Mouse (Mus musculus): ENCODE measurements around the gene Usp49.
"Not testable (repeated sequence)": the region's sequence is repeated elsewhere in the genome, so short reads cannot be mapped to it uniquely, and the experiment has no call there.

Gene Usp49

DNA sequence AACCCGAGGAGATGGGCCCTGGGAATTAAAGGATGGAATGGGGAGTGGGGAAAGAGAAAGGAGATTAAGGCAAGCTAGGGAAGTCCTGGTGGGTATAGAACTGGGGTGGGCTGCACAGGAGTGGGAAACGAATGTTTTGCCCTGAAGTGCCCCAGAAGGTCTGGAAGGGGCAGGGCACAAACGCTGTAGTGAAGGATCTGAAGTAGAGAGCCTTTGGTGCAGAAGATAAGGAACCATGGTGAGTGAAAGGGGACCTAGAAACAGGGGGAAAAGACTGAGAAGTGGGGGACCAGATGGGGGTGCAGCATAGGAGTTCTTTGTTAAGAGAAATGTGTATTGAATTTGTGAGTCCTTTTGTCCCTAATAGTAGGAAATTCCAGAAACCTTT lies at the start of gene Usp49:
TSS of gene Usp49 (plus strand) at position 13 of the 388 bp plus-strand sequence.
- DNase-seq (ENCODE audit: extremely low spot score, low spot score): no peak

DNA sequence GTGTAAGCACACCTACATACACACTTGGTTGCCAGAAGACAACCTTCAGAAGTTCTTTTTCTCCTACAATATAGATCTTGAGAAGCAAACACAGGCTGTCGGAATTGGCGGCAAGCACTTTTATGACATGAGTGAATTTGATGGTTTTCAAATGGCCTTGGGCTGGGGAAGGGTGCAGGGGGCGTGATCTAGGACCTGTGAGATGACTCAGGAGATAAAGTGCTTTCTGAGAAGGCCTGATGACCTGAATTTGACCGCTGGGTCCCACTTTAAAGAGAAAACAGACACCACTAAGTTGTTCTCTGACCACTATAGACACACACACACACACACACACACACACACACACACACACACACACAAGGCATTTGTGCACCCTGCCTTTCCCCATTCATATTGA lies 49.5 kb upstream of the Usp49 start:
- DNase-seq (ENCODE audit: extremely low spot score, low spot score): no peak

DNA sequence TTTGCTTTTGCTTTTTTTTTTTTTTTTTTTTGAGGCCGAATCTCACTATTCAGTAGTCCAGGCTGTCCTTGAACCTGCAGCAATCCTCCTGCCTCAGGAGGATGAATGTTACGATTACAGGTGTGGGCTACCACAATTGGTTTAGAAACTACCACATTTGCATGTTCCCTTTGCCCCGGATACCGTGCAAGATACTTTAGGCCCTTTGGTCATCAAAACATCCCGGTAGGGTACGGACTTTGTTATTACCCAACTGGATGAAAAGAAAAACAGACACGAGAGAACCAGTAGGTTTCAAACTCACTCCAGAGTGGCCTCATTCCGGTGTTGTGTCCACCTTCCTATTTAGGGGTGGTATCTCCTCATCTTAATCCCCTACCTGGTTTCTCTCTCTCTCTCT lies 42.0 kb upstream of the Usp49 start:
- DNase-seq (ENCODE audit: extremely low spot score, low spot score): no peak

DNA sequence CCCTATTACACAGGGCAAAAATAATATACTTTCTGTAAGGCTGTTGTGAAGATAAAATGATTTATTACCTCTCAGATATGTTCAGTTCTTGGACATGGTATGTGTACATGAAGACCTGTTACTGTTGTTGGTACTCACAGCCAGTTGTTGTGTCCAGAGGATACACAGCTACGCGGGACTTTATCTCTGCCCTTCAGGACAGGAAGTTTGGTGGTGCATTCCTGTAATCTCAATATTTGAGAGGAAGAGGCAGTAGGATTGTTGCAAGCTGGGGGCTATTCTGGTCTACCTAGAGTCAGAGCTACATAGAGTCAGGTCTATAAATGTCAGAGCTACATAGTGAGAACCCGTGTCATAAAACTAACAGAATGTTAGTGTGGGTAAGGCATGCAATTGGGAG lies 39.4 kb upstream of the Usp49 start:
- no peak for DNase-seq (ENCODE audit: extremely low spot score, low spot score)

DNA sequence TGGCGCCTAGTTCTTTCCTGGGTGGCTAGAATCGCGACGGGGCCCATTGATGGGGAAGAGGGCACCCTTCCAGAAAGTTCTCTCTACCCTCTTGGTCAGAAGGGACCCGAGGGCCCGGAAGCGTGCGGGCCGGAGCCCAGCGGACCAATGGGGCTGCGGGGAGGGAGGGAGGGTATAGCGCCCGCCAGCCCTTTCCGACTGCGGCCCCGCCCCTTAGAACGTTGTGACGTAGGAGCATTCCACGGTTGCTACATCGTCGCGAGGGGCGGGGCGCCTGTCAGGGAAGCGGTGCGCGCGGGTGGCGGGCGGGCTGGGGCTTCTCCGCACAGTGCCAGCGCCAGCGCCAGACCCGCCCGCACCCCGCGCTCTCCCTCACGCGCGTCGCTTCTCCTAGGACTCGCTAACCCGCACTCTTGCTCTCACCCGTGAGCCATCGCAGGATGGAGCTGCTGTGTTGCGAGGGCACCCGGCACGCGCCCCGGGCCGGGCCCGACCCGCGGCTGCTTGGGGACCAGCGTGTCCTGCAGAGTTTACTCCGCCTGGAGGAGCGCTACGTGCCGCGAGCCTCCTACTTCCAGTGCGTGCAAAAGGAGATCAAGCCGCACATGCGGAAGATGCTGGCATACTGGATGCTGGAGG lies 37.2 kb upstream of the Usp49 start:
- DNase-seq (ENCODE audit: extremely low spot score, low spot score): peak; percentile 93

DNA sequence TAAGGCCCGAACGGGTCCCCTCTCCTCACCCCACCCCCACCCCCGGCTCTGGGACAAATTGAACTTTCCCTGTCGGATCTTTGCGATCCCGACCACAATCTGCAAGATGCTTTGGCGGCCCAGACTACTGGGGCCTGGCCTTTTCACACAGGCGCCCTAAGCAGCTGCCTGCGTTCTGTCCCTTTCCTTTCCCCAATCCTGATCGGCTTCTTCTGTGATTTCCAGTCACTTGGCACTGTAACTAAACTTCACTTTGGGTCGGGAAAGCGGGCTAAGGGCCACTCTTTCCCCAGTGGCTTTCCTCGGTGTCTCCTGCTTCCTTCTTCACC lies 36.7 kb upstream of the Usp49 start:
- no peak for DNase-seq (ENCODE audit: extremely low spot score, low spot score)

DNA sequence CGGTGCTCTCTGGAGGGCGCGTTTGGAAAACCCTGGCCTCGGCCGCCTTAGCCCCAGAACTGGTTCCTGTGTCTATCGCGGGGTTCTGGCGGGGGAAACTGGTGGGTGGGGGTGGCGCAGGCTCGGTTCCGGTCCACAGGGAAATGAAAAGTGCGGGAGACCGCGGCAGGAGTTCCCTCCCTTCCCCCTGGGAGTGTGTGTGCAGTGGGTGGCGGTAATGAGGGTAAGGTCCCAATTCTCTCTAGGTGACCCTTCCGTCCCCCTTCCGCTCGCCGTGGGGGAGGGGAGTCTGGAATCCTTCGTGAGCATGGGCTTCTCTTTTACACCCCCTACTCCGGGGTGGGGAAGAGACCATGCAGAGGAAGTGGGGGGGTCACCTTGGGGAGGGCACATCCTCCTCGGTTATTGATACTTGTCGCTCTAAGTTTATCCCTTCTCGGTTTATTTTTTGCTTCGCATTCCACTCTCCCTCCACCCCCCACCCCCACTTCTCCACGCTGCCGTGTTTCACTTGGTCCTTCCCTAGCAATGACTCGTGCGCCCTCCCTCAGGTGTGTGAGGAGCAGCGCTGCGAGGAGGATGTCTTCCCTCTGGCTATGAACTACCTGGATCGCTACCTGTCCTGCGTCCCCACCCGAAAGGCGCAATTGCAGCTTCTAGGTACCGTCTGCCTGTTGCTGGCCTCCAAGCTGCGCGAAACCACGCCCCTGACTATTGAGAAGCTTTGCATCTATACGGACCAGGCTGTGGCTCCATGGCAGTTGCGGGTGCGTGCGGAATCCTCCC lies 36.1 kb upstream of the Usp49 start:
- DNase-seq (ENCODE audit: extremely low spot score, low spot score): peak; percentile 53

DNA sequence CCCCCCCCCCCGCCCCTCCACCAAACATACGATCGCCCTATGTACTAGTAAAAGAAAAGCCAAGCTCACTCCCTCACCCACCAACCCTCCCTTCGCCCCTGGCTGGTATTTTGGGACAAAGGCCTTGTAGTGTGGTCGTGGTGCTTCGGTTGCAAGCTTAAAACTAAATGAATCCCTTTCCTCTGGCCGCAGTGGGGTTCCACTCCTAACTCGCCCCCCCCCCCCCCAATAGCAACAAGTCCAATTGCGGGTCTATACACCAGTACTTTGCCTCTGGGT lies 35.6 kb upstream of the Usp49 start:
- no peak for DNase-seq (ENCODE audit: extremely low spot score, low spot score)

DNA sequence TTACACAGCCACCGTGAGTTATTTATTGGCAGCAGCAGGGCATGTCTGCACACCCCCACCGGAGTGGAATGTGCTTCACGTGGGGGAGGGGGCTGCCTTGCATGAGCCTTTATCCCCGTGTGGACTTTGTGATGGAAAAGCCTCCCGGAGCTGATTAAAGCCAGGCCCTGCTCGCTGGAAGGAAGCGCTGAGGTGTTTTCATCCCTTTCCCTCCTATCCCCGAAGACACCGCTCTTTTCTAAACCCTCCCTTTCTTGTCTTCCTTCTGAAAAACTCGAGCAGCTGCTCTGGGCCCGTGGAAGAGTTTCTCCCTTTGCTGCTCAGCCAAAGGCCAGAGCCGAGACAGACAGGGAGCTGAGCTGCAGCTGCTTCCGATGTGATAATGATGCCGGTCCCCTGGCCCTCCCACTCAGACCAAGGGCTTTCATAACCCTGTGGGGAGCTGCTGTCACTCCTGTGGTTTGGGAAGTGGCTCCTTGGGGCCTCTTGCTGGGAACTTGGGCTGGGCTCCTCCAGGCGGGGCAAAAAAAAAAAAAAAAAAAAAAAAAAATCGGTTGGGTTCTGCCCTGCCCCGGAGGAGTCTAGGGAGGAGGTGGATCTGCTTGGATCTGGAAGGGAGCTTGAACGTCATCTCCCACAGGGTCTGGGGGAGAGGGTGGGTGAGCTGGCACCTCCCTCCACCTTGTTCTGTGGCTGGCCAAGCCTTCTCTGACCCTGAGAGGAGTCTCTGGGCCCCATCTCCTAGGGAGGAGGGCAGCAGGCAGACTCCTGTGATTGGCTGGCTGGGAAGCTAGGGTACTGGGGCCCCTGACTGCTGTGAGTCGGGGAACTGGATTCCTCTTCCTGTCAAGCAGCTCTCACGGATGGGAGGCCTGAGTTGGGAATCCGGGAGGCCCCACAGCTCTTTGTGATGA lies 35.0 kb upstream of the Usp49 start:
- DNase-seq (ENCODE audit: extremely low spot score, low spot score): peak; percentile 78

DNA sequence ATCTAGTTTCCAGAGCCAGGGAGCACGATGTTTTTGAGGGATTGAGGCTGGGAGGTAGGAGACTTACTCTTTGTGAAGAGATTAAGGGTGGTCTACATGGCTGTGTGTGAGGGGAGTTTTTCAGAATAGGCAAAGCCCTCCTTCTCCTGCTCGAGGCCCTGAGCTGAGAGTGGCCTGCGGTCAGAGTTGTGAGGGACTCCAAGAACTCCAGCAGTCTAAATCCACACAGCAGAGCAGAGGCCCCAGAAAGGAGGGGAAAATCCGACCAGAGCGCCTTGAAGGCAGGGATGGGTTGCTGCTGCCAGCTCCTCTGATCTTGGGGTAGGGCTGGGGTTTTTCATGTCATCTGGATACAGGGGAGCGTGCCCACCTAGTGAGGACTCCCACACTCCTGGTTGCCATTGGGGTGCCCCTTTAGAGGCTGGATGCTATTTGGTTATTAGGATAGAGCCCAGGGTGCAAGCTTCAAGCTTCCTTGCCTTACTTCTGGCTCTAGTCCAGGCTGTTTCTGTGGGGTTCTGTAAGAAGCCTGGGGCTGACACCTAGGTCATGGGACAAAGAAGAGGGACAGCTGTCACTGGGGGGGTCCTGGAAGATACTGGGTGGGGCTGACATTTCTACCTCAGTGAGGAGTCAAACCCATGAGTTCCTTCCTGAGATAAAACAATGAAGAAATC lies 34.2 kb upstream of the Usp49 start:
- DNase-seq (ENCODE audit: extremely low spot score, low spot score): no peak

DNA sequence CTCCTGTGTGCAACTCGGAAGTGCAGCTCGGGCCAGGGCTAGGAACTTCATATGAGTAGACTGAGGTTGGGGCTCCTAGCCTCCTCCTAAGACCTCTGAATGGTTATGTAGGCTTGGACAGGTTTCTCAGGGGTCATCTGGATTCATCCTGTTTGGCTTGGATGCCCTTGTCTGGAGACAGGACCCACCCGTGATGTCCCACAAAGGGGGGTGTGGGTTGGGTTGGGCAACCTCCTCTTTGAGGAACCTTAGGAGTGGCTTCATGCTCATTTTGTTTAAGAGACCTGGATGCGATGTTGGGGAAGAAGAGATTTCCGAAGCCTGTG lies 33.7 kb upstream of the Usp49 start:
- DNase-seq (ENCODE audit: extremely low spot score, low spot score): no peak

DNA sequence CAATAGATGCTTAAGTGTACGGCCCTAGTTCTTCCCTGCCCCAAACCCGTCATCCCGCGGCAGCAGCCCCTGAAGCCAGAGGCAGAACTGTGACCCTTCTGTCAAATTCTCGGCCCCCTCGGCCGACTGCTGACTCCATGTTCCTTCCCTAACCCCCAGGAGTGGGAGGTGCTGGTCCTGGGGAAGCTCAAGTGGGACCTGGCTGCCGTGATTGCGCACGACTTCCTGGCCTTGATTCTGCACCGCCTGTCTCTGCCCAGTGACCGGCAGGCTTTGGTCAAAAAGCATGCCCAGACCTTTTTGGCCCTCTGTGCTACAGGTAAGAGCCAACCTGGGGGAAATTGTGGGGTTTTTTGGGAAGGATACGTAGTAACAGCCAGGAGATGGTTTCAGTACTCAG lies 33.2 kb upstream of the Usp49 start:
- no peak for DNase-seq (ENCODE audit: extremely low spot score, low spot score)

DNA sequence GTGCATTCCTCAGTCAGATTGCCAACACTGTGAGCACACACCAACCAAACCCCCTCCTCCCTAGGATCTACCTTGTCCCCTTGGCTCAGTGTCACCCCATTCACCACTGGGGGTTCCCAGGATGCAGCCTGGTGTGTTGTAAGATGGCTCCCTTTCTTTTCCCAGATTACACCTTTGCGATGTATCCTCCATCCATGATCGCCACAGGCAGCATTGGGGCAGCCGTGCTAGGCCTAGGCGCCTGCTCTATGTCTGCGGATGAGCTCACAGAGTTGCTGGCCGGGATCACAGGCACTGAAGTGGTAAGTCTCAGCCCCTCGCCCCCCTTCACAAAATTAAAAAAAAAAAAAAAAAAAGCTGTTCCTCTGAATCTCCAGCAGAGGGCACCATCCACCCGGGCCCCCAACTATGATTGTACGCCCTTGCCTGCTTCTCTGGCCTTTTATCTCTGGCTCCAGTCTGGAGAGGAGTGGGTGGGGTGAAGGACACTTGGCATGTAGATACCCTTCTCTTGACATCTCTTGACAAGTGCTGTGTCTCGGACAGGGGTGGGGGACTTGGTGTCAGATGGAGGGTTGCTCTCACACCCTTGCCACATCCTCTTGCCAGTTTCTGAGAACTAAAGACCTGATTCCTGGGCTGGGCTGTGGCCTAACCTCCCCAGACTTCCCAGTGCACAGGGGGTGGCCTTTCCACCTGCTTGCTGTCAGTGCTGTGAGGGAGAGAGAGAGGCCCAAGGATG lies 32.5 kb upstream of the Usp49 start:
- peak; percentile 47 for DNase-seq (ENCODE audit: extremely low spot score, low spot score)

DNA sequence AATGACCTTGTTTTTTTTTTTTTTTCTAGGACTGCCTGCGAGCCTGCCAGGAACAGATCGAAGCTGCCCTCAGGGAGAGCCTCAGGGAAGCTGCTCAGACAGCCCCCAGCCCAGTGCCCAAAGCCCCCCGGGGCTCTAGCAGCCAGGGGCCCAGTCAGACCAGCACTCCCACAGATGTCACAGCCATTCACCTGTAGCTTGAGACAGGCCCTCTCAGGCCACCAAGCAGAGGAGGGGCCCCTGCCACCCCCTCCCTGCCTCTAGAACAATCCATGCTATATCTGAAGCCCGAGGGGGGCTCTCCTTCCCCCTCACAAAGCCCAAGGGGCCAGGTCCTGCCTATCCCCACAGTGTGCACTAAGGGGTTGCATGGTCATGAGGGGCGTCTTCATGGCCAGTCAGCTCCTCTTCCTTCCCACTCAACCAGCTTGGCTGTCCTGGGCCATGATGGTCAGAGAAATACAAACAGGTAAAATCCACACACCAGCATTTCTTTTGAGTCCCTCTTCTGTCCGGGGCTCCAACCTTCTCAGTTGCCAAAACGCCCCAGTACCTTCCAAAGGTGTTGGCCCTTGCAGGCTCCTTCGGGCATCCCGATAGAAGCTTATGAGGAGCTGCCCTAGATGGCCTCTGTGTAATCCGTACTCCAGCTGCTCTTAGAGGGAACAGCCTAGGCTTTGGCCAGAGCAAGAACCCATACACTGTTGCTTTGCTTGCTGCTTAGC lies 31.7 kb upstream of the Usp49 start:
- not testable (repeated sequence) for DNase-seq (ENCODE audit: extremely low spot score, low spot score)

DNA sequence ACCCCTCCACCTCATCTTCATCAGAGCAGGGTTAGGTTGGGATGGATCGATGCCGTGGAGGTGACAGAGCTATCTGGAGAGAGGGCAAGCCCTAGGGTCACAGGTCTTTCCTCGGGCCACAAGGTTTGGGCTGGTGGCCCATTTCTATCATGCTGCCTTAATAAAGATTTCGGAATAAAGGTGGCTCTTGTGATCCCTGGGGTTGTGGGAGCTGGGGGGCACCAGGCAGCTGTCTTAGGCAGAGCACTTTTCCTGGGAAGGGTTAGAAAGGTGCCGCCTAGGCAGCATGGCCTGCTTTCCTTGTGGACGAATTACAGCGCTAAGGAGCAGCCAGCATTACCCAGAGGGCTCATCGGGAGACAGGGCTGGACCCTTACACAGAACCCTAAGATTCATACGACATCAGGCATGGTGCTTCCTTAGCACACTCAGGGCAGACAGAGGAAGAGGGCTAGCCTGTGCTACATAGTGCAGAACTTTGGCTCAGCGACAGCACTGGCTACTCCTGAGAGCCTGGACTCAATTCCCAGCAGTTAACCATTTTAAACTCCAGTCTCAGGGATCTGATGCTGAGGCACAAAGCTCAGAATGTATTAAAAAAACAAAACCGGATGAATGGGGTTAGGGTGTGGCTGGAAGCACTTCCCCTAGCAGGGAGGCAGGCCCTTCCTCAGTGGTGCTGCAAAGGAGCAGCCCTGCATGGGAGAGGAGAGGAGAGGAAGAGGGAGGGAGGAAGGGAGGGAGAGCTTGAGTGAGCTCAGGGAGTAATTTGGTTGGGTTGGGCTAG lies 30.8 kb upstream of the Usp49 start:
- DNase-seq (ENCODE audit: extremely low spot score, low spot score): no peak

DNA sequence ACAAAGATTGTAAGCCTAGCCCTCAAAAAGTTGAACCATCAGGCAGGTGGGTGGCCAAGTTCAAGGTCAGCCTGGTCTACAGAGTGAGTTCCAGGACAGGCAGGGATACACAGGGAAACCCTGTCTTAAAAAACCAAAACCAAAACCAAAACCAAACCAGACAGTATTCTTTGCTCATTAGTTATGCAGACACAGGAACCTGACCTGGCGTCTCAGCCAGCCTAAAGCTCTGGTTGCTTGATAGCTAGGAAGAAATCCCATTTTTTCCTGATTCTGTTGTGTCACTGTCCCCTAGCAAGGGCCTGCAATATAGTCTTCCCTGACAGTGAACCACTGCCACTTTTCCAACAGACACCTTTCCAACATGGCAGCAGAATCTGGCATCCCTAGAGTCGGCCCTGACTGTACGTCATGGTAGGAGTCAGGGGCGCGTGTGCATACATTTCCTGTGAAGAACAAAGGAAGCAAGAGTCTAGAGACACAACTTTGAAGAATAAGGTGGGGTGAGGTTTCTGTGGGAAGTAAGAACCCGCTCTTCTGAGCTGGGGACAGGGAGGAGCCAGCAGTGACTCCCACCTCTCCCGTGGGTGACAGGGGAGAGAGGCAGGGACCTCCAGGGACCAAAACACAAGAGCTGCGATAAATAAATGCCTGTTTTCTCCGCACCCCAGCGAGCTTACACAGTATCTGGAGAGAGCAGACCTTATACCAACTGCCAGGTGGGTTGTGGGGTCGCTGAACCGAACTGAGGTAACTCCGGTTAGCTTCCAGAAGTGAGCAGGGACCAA lies 29.7 kb upstream of the Usp49 start:
- DNase-seq (ENCODE audit: extremely low spot score, low spot score): no peak

DNA sequence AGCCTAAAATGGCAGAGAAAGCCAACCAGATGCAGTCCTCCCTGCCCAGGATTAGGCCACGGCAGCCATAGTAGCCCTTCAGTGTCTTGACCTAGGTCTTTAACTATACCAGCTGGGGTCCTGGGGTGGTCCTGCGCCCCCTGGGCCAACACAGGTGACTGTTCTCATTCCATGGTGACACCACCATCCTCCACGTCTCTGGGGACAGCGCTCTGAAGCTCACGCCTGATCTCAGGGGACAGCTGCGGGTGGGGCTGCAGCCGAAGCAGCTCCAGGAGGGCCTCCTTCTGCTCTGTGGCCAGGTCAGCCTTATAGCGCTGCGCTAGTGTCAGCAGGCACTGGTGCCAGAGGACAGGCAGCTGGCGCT lies 29.1 kb upstream of the Usp49 start:
- no peak for DNase-seq (ENCODE audit: extremely low spot score, low spot score)

DNA sequence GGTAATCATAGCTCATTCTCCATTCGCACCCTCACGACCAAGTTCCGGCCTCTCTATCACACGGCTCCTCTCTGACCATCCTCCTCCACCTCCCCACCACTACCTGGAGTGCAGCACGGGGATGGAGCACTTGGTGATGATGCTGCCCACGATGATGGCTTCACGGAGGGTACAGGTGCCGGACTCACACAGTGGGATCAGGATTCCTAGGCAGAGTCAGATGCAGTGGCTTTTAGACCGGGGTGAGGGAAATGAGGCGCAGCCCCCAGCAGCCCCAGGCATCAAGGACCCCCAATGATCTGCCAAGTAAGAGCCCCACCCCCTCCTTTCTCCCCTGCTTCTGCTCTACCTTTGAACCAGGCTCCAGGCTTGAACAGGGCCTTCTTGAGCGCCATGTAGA lies 28.2 kb upstream of the Usp49 start:
- no peak for DNase-seq (ENCODE audit: extremely low spot score, low spot score)

DNA sequence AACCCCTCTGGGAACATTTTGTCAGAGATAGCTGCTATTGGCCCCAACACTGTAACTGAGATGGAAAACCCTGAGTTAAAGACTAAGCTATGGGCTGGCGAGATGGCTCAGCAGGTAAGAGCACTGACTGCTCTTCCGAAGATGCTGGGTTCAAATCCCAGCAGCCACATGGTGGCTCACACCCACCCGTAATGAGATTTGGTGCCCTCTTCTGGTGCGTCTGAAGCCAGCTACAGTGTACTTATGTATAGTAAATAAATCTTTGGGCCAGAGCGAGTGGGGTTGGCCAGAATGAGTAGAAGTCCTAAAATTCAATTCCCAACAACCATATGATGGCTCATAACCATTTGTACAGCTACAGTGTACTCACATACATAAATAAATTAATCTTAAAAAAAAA lies 24.3 kb upstream of the Usp49 start:
- DNase-seq (ENCODE audit: extremely low spot score, low spot score): no peak
